Mouse (Mus musculus) myocyte (in vitro differentiated cells): ENCODE measurements around the gene Cpz.

Source experiments
- MAX ChIP-seq: IDR thresholded peaks from one replicate; pipeline ENCODE4 v1.6.1; 2011; ENCODE audit warnings: low read depth, mild to moderate bottlenecking, control low read depth
- MYOG ChIP-seq, 3 experiments: IDR thresholded peaks; one replicate each; pipeline ENCODE4 v1.6.1; 2011; ENCODE audit warnings: control low read depth in 2 of 3, low read depth in 2 of 3, mild to moderate bottlenecking in 2 of 3; ENCODE audit not compliant: insufficient read length in 2 of 3, control insufficient read depth in 1 of 3, insufficient read depth in 1 of 3
- POLR2A ChIP-seq: IDR thresholded peaks from one replicate; pipeline ENCODE4 v1.6.1; 2011; ENCODE audit warnings: low read depth, mild to moderate bottlenecking, control low read depth, moderate library complexity; ENCODE audit not compliant: insufficient read length
- POLR2AphosphoS2 ChIP-seq: IDR thresholded peaks from one replicate; pipeline ENCODE4 v1.6.1; 2011; ENCODE audit warnings: low read depth, control low read depth; ENCODE audit not compliant: insufficient read length
- TCF12 ChIP-seq: IDR thresholded peaks from one replicate; pipeline ENCODE4 v1.6.1; 2011; ENCODE audit warnings: mild to moderate bottlenecking, control low read depth; ENCODE audit not compliant: poor library complexity, insufficient read depth, severe bottlenecking
- TCF3 ChIP-seq: IDR thresholded peaks from one replicate; pipeline ENCODE4 v1.6.1; 2011; ENCODE audit warnings: low read depth, control low read depth; ENCODE audit not compliant: insufficient read length
- USF1 ChIP-seq: IDR thresholded peaks from one replicate; pipeline ENCODE4 v1.6.1; 2011; ENCODE audit warnings: low read depth, mild to moderate bottlenecking, control low read depth, moderate library complexity

DNA sequence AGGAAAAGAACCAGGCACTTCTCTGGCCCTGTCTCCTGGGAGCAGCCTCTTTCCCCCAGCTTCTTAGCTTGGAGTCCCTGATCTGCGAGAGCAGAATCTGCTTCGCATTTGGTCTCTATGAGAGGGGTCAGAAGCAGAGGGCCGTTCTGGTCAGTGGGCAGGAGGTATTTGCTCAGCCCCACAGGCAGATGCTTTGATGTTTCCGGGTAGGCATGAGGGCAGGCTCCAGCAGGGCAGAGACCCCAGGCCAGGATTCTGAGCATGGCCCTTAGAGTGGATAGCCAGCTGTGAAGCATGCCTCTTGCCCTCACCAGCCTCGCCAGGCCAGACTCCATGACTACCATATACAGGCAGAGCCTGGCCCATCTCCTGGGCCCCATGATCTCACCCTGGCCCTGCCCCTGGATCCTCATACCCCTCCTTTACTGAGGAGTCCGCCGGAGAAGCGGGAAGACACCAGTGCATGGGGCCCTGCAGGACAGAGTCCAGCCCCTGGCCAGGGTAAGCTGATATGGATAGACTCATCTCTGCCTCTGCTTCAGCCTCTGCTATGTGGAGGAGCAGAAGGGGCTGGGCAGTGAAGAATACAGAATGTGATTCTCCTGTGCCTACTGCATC lies 30.6 kb downstream of the Cpz start:
- TF ChIP-seq POLR2A, result no peak
- TF ChIP-seq TCF3, result no peak
- TF ChIP-seq POLR2AphosphoS2, result no peak
- TF ChIP-seq USF1, result no peak
- no peak for TF ChIP-seq MYOG (IDR thresholded peaks at IDR 0.05; ENCODE audit: control insufficient read depth in 1 of 3, insufficient read depth in 1 of 3, insufficient read length in 2 of 3, low read depth in 2 of 3)
- TF ChIP-seq TCF12, result no peak
- no peak for TF ChIP-seq MAX
